Mouse (Mus musculus) T-cell, adult 2 months (primary cell): Measurements from ENCODE around the gene Abca9.

Experiments used
- DNase-seq: peaks from one replicate; pipeline ENCODE4 v3.0.0; 2022; ENCODE audit warnings: low spot score

The Abca9 gene

GRCm38 (mm10) chr11:110061032-110061431 lies 107.0 kb downstream of the Abca9 start:
- DNase-seq, result no peak

GRCm38 (mm10) chr11:110060127-110060526 lies 107.9 kb downstream of the Abca9 start:
- DNase-seq, result no peak

- no peak for DNase-seq
Observed at GRCm38 (mm10) chr11:110053681-110054080, 114.3 kb downstream of the Abca9 start.
